Comparison of ENCODE assay signal across 12 mouse cellular contexts in genomic region chr6:128070921-128071558, GRCm38 (mm10).
DNase-seq lines count a peak whose midpoint lies in the region; ATAC-seq and TF ChIP-seq lines count a peak whose summit lies in the region.
"Had no signal": no experiment of that assay in that cellular context is flagged by ENCODE, and none has a peak within 500 bp of the region (broad histone marks: within the 10 kb centered on the region; RNA-seq: fewer than 3 reads in every experiment).

No protein-coding gene starts in this region.

- peaks cover 44 to 62% of the 10 kb centered on the region in 2 experiments for H3K4me1 ChIP-seq in heart, embryonic 14.5 days (ENCODE audit: control insufficient read depth in 2 of 2, insufficient read depth in 2 of 2, low read length in 2 of 2)
- peaks cover 12% of the 10 kb centered on the region for H3K4me1 ChIP-seq in embryonic facial prominence, embryonic 11.5 days (ENCODE audit: control insufficient read depth, insufficient read depth, low read length)
- peaks cover 74% of the 10 kb centered on the region for H3K4me1 ChIP-seq in limb, embryonic 10.5 days
- peaks cover 6% of the 10 kb centered on the region for H3K4me1 ChIP-seq in lung, adult 2 months (ENCODE audit: control insufficient read depth, insufficient read depth, low read length)

- H3K4me3 ChIP-seq in heart, embryonic 14.5 days (ENCODE audit: control insufficient read depth in 1 of 2, insufficient read depth in 1 of 2, low read depth in 1 of 2, low read length in 2 of 2), result no peak overlapping the region
- no peak overlapping the region for H3K4me3 ChIP-seq in embryonic facial prominence, embryonic 11.5 days (ENCODE audit: low read depth, low read length)
- no peak overlapping the region for H3K4me3 ChIP-seq in limb, embryonic 10.5 days
- no peak overlapping the region for H3K4me3 ChIP-seq in lung, adult 2 months (replicated peaks; ENCODE audit: extremely low read depth, low read depth, low read length)
- H3K4me3 ChIP-seq: kidney, embryonic 15.5 days; lung, embryonic 15.5 days had no signal

- intact Hi-C loops in heart, postnatal 36 days (cut with DNase I), result no loop called here

- H3K4me2 ChIP-seq in heart, embryonic 14.5 days (ENCODE audit: low read length), result no peak overlapping the region
- no peak overlapping the region for H3K4me2 ChIP-seq in embryonic facial prominence, embryonic 11.5 days (ENCODE audit: low read depth, low read length)
- H3K4me2 ChIP-seq: kidney, embryonic 15.5 days; lung, embryonic 15.5 days had no signal

- no peak for TF ChIP-seq CTCF in lung, adult 2 months (IDR thresholded peaks at IDR 0.05; ENCODE audit: insufficient read depth, low read length)

- 60% methylated on average over 12 of the region's 12 CpGs for WGBS in heart, embryonic 14.5 days
- 78% methylated on average over 12 of the region's 12 CpGs for WGBS in embryonic facial prominence, embryonic 11.5 days
- WGBS in limb, embryonic 10.5 days, result 88% methylated on average over 12 of the region's 12 CpGs
- 88% methylated on average over 12 of the region's 12 CpGs for WGBS in lung, adult 2 months

- no peaks in the 10 kb centered on the region for H3K9me3 ChIP-seq in heart, embryonic 14.5 days (ENCODE audit: control insufficient read depth, low read length)
- no peaks in the 10 kb centered on the region for H3K9me3 ChIP-seq in embryonic facial prominence, embryonic 11.5 days (replicated peaks; ENCODE audit: control insufficient read depth, low read length)
- H3K9me3 ChIP-seq in limb, embryonic 10.5 days (replicated peaks), result no peaks in the 10 kb centered on the region
- H3K9me3 ChIP-seq: kidney, embryonic 15.5 days; lung, embryonic 15.5 days had no signal

- 0 out of 2 replicates have a peak, but pooled peaks cover 10% of the 10 kb centered on the region for H3K36me3 ChIP-seq in heart, embryonic 14.5 days (ENCODE audit: control insufficient read depth, insufficient read depth, low read length)
- H3K36me3 ChIP-seq in embryonic facial prominence, embryonic 11.5 days (replicated peaks; ENCODE audit: control insufficient read depth, insufficient read depth, low read depth, low read length), result no peaks in the 10 kb centered on the region
- H3K36me3 ChIP-seq in limb, embryonic 10.5 days, result peaks cover 12% of the 10 kb centered on the region
- H3K36me3 ChIP-seq: lung, embryonic 15.5 days had no signal

- no peak for TF ChIP-seq POLR2A in lung, adult 2 months (IDR thresholded peaks at IDR 0.05; ENCODE audit: borderline replicate concordance, extremely low read depth, low read depth, low read length)

- H3K9ac ChIP-seq in heart, embryonic 14.5 days (ENCODE audit: low read length), result peak overlapping the region; percentile 39; the same call in 1 of the 2 replicates
- H3K9ac ChIP-seq in embryonic facial prominence, embryonic 11.5 days (replicated peaks; ENCODE audit: low read length), result no peak overlapping the region
- H3K9ac ChIP-seq: kidney, embryonic 15.5 days; lung, embryonic 15.5 days had no signal

- peak overlapping the region; percentile 67 to 82 for H3K27ac ChIP-seq in heart, embryonic 14.5 days (replicated peaks in 1 of 2; ENCODE audit: control insufficient read depth in 1 of 2, insufficient read depth in 1 of 2, low read depth in 2 of 2, low read length in 2 of 2)
- peak overlapping the region; percentile 41; the same call in 1 of the 2 replicates for H3K27ac ChIP-seq in embryonic facial prominence, embryonic 11.5 days (replicated peaks; ENCODE audit: low read depth, low read length)
- peak overlapping the region; percentile 78 for H3K27ac ChIP-seq in limb, embryonic 10.5 days
- H3K27ac ChIP-seq: kidney, embryonic 15.5 days; lung, embryonic 15.5 days had no signal

- no peak for ATAC-seq in heart, embryonic 14.5 days (ENCODE audit: insufficient number of reproducible peaks, insufficient read depth, low FRiP score, low read depth)
- ATAC-seq in cerebellum, adult (ENCODE audit: insufficient number of reproducible peaks, low FRiP score, low TSS enrichment), result peak; percentile 60; the same call in 1 of the 2 replicates
- no peak for ATAC-seq in embryonic facial prominence, embryonic 11.5 days (replicated peaks; ENCODE audit: insufficient number of reproducible peaks, low FRiP score, low TSS enrichment, low read depth)
- ATAC-seq: Patski had no signal

- no peak for DNase-seq in heart, postnatal 36 days
- no peak for DNase-seq in embryonic facial prominence, embryonic 11.5 days (ENCODE audit: low spot score)
- DNase-seq in limb, embryonic 10.5 days (ENCODE audit: low spot score), result no peak
- DNase-seq in lung, adult 2 months, result no peak
- no peak for DNase-seq in kidney, adult 8-10 months
- no peak for DNase-seq in adrenal gland, postnatal 36 days
- DNase-seq: adrenal gland, postnatal 25 days had no signal

- no peaks in the 10 kb centered on the region for H3K27me3 ChIP-seq in heart, embryonic 14.5 days (ENCODE audit: control insufficient read depth, insufficient read depth, low read length)
- H3K27me3 ChIP-seq in embryonic facial prominence, embryonic 11.5 days (ENCODE audit: control insufficient read depth, insufficient read depth, low read length), result no peaks in the 10 kb centered on the region
- H3K27me3 ChIP-seq in limb, embryonic 10.5 days (ENCODE audit: low read depth, poor library complexity, severe bottlenecking), result no peaks in the 10 kb centered on the region
- H3K27me3 ChIP-seq: kidney, embryonic 15.5 days; lung, embryonic 15.5 days; Patski had no signal
